Comparison of ENCODE assay signal across 17 mouse cellular contexts in the genomic region with DNA sequence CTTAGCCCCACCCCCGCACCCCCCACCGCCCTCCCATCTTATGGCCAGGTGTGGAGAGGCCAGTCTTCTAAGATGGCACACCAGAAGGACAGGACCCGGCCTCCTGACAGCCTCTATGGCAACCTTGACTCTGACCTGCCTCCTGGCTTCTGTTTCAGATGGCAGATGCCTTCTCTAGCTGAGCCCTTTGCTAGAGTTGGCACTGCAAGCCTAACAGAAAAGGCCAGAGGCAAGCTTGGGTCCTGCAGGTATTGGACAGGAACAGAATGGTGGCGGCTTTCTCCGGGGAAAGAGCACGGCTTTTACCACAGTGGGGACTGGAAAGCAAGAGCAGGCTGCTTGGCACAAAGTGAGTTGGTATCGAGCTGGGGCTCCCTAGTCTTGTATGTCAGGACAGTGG. TPM values are rescaled to one million over a fixed set of nuclear protein-coding genes. Genes with fewer than 3 reads are reported as not detected.
"Had no signal": no experiment of that assay in that cellular context is flagged by ENCODE, and none has a peak within 500 bp of the region (broad histone marks: within the 10 kb centered on the region; RNA-seq: fewer than 3 reads in every experiment).

No protein-coding gene starts in this region.

- H3K4me3 ChIP-seq: neural tube, embryonic 15.5 days; stomach, embryonic 15.5 days had no signal

- H3K9me3 ChIP-seq: neural tube, embryonic 15.5 days; stomach, embryonic 15.5 days had no signal

- H3K4me2 ChIP-seq: neural tube, embryonic 15.5 days; stomach, embryonic 15.5 days had no signal

- H3K36me3 ChIP-seq: neural tube, embryonic 15.5 days; stomach, embryonic 15.5 days had no signal

- H3K27ac ChIP-seq: neural tube, embryonic 15.5 days; stomach, embryonic 15.5 days; stomach, postnatal 0 days had no signal

- H3K27me3 ChIP-seq: stomach, embryonic 15.5 days had no signal

- H3K9ac ChIP-seq: neural tube, embryonic 15.5 days; stomach, embryonic 15.5 days had no signal

- H3K4me1 ChIP-seq: stomach, embryonic 15.5 days had no signal

- DNase-seq: retina, postnatal 1 day; right cerebral cortex, adult 18-20 months; right cerebral cortex, postnatal 14 days; right cerebral cortex, postnatal 25 days; right cerebral cortex, postnatal 4 days; spleen, adult 18-20 months; thymus, adult 18-20 months; thymus, adult 2 months; thymus, postnatal 14 days; thymus, postnatal 25 days; thymus, postnatal 36 days; thymus, postnatal 4 days had no signal

RNA-seq across cellular contexts. Expression of a gene that starts 49.5 kb away (rescaled TPM):
- polyA plus RNA-seq: stomach, embryonic 14.5 days; stomach, embryonic 16.5 days; stomach, postnatal 0 days had no signal
